Mouse (Mus musculus) adrenal gland, postnatal 10 days (tissue): ENCODE data around the gene Fam50a. TPM values are rescaled to one million over a fixed set of nuclear protein-coding genes. Genes with fewer than 3 reads are reported as not detected.

ENCODE experiments used
- DNase-seq: peaks from one replicate; pipeline ENCODE4 v3.0.0; 2021; ENCODE audit warnings: mixed read lengths
- long read RNA-seq, 2 experiments: library from polyadenylated mRNA; stranded (forward); transcript quantifications; one replicate each; pipeline ENCODE4 v2.0.0; 2021
- total RNA-seq, 2 experiments: library from RNA; stranded (reverse); gene quantifications; 2 replicates each; pipeline ENCODE4 v1.2.3; 2021

The Fam50a gene
- total RNA-seq, result 10 to 100 TPM; 44.1 to 45.9 TPM
- long read RNA-seq, experiment 1, transcript Fam50a-201 (13 exons, 1,383 nt), result major isoform, 62 of 71 reads
- long read RNA-seq, experiment 1, partial matches to known transcripts, result 5 of 71 reads
- long read RNA-seq, experiment 1, other reads (novel, unspliced or antisense), result 4 of 71 reads
- long read RNA-seq, experiment 2, transcript Fam50a-201 (13 exons, 1,383 nt), result major isoform, 34 of 38 reads
- long read RNA-seq, experiment 2, partial matches to known transcripts, result 3 of 38 reads
- long read RNA-seq, experiment 2, other reads (novel, unspliced or antisense), result 1 of 38 reads

- DNase-seq, result peak; percentile 90
These were observed at the start of gene Fam50a for GRCm38 (mm10) chrX:74312540-74313464. TSS of gene Fam50a (plus strand) at chrX:74313033.

GRCm38 (mm10) chrX:74269736-74270061 lies 43.1 kb upstream of the Fam50a start:
- no peak for DNase-seq

- peak; percentile 88 for DNase-seq
These were observed 42.6 kb upstream of the Fam50a start, which contains the start of gene Rpl10 for GRCm38 (mm10) chrX:74270062-74270901. TSS of gene Rpl10 (plus strand) at chrX:74270812.

DNA sequence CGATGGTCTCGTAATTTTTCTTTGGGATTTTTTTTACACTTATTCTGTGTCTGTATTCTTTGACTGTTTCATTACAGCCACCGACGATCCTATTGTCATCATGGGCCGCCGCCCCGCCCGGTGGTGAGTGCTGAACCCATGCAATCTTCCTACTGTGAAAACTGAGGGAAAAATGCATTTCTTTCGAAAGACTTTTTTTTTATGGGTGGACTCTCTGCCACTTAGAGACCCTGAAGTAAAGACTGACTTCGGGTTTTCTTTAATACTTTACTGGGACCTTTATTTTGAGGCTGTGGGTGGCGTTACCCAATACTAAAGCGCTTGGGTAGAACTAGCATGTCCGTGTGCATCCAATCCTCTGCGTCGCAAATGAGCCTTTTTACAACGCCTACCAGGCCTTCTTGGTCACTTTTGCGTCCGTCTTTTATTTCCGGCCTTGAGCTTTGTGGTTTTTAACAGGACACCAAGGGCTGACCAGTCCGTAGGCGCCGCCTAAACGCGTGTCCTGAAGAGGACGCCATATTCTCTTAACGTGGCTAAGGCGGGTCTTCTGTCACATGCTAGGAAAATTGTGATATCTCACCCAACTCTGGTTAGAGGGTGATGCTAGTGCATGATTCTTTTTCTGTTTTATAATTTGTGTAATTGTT lies 41.8 kb upstream of the Fam50a start:
- peak; percentile 49 for DNase-seq

DNA sequence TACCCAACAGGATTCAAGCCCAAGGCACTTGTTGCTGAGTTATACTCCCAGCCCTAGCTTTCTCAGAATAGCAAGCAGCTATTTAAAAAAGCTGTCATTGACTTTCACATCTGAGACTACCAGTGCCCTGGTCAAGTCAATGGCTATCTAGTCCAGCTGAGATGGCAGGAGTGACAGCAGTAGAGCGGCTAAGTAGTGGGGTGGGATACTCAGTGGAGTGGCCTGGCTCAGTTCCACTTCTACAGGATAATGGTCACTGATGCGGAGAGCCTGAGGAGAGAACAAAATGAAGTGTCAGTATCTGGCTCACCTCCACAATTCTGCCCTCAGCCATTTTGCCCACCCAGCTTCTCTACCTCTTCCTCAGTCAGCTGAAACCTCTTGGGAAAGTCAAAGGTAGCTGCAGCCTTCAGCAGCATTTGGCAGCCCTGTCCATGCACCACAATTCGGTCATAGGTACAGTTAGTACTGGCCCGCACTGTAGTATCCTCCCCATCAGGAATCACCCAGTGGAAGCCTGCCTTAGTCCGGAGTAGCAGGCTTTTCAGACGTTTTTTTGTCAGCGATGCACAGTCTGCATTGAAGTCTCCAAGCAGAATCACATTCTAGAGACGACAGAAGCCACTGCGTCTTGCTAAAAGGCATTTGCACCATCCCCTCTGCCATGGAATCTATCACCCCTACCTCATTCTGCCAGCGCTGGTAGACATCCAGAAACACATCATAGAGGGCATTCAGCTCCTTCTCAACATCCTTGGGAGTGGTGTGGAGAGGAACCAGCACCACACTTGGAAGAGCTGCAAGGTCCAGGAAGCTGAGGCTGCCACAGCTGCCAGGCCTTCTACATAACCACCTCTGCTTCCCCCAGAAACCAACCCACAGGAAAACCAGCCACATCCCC lies 39.2 kb upstream of the Fam50a start:
- DNase-seq, result no peak

- DNase-seq, result no peak
These were observed 34.9 kb upstream of the Fam50a start for GRCm38 (mm10) chrX:74277916-74278315.

- DNase-seq, result no peak
These were observed 31.6 kb upstream of the Fam50a start for GRCm38 (mm10) chrX:74281041-74281731.

DNA sequence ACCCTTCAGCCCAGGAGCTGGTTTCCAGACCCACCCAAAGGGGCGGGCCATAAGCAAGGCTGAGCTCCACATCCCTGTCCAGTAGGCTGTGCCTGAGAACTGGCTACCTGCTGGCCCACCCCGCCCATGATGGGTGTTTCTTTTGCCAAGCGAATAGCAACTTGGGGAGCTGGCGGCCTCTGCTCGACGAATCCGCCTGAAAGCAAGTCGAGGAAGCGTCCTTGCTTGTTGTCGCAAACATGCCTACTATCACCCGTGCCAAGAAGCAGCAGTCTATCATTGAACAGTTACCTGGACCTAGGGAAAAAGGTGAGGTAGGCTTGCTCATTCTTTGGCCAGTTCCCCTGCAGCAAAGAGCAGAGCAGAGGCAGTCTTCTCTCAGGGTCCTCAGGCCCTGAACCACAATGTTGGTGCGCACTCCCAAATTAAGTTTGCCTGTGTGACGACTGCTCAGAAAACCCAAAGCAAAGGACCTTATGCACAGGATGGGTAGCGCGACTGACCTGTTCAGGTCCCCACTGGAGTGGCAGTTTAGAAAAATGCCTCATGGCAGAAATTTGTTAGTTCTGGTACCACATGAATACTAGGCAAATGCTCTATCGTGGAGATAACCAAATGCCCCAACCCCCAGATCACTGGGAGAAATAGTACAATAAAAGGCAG lies 31.0 kb upstream of the Fam50a start, which contains the start of the genes Taz and Dnase1l1:
TSS of gene Taz (plus strand) at position 181 of the 663 bp plus-strand sequence.
TSS of gene Dnase1l1 (minus strand) at position 606 of the 663 bp plus-strand sequence.
- DNase-seq, result peak; percentile 84

DNA sequence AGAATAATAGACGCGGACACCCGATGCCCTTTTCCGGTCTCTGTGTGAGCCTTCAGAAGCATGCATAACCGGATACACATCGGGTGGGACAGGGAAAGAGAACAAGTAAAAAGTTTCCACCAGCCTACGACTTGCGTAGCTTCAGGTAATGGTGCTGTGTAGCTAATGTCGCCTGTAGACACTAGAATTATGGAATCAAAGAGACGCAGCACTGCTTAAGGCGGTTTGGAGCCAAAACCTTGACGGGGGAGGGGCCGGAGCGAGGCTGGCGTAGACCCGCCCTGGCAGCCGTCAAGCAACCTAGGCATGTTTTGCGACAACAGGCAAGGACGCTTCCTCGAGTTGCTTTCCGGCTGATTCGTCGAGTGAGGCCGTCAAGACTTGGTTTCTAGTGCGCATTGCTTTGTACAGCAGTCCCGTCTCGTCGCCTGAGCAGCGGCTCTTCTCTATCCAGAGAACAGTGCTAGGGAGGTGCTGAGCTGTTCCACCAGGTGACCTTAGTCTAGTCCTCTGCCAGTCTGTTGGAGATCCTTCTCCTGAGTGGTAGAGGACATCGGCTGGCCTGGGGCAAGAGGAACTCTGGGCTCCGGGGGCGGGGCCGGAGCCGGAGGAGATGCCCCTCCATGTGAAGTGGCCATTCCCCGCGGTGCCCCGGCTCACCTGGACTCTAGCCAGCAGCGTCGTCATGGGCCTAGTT lies 30.3 kb upstream of the Fam50a start:
- peak; percentile 89 for DNase-seq

DNA sequence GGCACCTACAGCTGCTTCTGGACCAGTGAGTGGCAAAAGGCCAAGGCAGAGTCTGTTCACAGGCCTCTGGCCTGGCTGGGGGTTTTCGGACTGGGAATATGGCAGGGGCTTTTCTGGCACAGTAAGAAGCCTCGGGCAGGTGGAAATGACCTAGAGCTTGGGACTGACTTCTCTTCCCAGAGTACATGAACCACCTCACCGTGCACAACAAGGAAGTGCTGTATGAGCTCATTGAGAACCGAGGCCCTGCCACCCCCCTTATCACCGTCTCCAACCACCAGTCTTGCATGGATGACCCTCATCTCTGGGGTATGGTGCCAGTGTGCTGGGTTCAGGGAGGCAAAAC lies 29.8 kb upstream of the Fam50a start:
- DNase-seq, result no peak

DNA sequence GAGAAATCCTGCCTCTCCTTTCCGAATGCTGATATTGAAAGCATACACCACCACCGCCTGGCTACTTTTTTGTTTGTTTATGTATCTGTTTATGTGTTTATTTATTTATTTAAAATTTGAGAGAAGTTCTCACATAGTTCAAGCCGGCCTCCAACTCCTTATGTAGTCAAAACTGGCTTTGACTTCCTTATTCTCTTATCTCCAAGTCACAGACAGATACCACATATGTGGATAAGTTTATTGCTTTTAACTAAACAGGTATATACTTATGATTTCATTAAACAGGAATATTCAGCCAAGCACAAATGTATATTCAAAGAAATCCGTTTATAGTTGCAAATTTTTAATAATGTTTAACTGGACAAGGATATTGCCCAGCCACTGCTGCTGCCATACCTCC lies 19.4 kb upstream of the Fam50a start:
- DNase-seq, result no peak

DNA sequence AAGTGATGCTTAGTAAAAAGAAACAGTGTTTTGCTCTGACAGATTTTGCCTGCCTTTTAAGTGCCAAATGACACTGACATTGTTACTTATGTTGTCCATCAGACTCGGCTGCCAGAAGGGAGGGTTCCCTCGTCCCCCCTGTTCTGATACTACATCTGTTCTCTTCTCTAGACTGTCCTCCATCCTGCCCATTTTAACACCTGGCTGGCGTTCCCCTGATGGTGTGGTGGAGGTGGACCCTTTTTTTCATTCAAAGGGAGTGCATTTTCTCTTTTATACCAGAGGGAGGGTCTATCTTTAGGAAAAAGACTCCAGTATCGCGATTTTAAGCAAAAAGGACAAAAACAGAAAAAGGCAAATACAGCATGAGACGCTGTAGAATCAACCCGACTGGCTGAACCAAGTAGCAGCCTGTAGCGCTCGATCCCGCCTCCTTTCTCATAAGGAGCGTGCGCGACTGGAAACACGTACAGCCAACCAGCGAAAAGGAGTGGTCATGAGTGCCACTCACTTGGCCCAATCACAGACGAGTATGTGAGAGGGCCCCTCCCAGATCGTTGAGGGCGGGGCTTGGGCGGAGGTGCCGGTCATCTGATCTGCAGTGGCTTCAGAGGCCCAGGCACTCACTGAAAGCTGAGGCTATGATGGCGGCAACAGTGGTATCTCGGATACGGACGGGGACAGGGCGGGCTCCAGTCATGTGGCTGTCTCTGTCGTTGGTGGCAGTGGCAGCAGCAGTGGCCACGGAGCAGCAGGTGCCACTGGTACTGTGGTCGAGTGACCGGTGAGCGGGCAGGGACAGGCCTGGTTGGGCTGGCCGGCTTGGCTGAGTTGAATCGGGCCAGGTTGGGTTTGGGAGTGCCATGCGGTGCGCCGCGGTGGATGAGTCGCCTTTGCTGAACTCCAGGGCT lies 16.0 kb upstream of the Fam50a start, which contains the start of gene Atp6ap1:
TSS of gene Atp6ap1 (plus strand) at position 560 of the 911 bp plus-strand sequence.
- peak; percentile 93 for DNase-seq

GRCm38 (mm10) chrX:74298348-74298747 lies 14.5 kb upstream of the Fam50a start:
- no peak for DNase-seq

DNA sequence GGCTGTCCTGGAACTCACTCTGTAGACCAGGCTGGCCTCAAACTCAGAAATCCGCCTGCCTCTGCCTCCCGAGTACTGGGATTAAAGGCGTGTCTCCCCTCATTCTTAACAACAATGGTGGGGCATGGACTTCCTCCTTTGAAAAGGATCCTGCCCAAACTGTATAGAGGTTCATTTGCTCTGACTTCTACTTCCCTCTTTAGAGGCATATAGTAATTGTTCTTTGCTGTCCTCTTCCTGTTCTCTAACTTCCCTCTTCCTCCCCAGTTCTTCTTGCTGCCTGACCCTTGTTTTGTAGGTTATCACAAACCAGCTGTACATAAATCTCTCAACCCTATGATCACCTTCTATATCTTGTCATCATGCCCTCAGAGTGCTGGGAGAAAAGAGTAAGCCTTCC lies 13.1 kb upstream of the Fam50a start:
- DNase-seq, result no peak

GRCm38 (mm10) chrX:74304867-74305700 lies 7.7 kb upstream of the Fam50a start, which contains the start of gene Gdi1:
TSS of gene Gdi1 (plus strand) at chrX:74304998.
- DNase-seq, result peak; percentile 80

- DNase-seq, result peak; percentile 83
These were observed 15.9 kb downstream of the Fam50a start, which contains the start of gene Plxna3 for GRCm38 (mm10) chrX:74328725-74329161. TSS of gene Plxna3 (plus strand) at chrX:74329066.
